Mouse (Mus musculus): ENCODE measurements around the gene Prkca.

GRCm38 (mm10) chr11:108263868-108264267, 79.9 kb downstream of the Prkca start:
- TF ChIP-seq POLR2A (IDR thresholded peaks at IDR 0.05; ENCODE audit: low read depth, low read length) (no peak), CTCF (IDR thresholded peaks at IDR 0.05; ENCODE audit: borderline replicate concordance, insufficient read depth, low read length) (no peak)
